In the genomic region with DNA sequence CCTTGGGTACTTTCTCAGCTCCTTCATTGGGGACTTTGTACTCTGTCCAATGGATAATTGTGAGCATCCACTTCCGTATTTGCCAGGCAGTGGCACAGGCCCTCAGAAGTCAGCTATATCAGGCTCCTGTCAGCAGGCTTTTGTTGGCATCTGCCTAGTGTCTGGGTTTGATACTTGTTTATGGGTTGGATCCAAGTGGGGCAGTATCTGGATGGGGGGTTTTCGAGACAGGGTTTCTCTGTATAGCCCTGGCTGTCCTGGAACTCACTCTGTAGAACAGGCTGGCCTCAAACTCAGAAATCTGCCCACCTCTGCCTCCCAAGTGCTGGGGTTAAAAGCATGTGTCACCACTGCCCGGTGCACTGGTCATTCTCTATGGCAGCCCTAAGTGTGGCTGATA, we compare ENCODE assay signal across 4 mouse cellular contexts.
DNase-seq lines count a peak whose midpoint lies in the region; ATAC-seq and TF ChIP-seq lines count a peak whose summit lies in the region.
"Not testable (repeated sequence)": the region's sequence is repeated elsewhere in the genome, so short reads cannot be mapped to it uniquely, and the experiment has no call there.

No protein-coding gene starts in this region.

- not testable (repeated sequence) for H3K4me1 ChIP-seq in heart, postnatal 0 days (ENCODE audit: control insufficient read depth, insufficient read depth); hindbrain, embryonic 11.5 days (replicated peaks; ENCODE audit: control insufficient read depth, insufficient read depth, low read length); kidney, embryonic 15.5 days

- ATAC-seq in heart, postnatal 0 days (ENCODE audit: insufficient read depth, low read depth) = 0 out of 2 replicates have a peak, but pooled peaks have one; percentile 51
- ATAC-seq in hindbrain, embryonic 11.5 days (ENCODE audit: low FRiP score) = 0 out of 2 replicates have a peak, but pooled peaks have one; percentile 10
- ATAC-seq in kidney, embryonic 15.5 days (replicated peaks; ENCODE audit: low FRiP score) = 0 out of 2 replicates have a peak, but pooled peaks have one; percentile 15

- WGBS in heart, postnatal 0 days = 48% methylated on average over 3 of the region's 3 CpGs
- 85% methylated on average over 3 of the region's 3 CpGs for WGBS in hindbrain, embryonic 11.5 days
- 88% methylated on average over 3 of the region's 3 CpGs for WGBS in kidney, embryonic 15.5 days

- not testable (repeated sequence) for H3K27ac ChIP-seq in heart, postnatal 0 days (ENCODE audit: low read depth); hindbrain, embryonic 11.5 days (ENCODE audit: low read depth, low read length); kidney, embryonic 15.5 days

- not testable (repeated sequence) for H3K4me2 ChIP-seq in heart, postnatal 0 days (ENCODE audit: low read depth, low read length); hindbrain, embryonic 11.5 days (replicated peaks; ENCODE audit: low read depth, low read length); kidney, embryonic 15.5 days

- H3K27me3 ChIP-seq in heart, postnatal 0 days (ENCODE audit: control insufficient read depth, insufficient read depth, low read length); hindbrain, embryonic 11.5 days (ENCODE audit: control insufficient read depth, insufficient read depth, low read length); kidney, embryonic 15.5 days: not testable (repeated sequence)

- not testable (repeated sequence) for H3K4me3 ChIP-seq in heart, postnatal 0 days (ENCODE audit: low read depth, low read length); hindbrain, embryonic 11.5 days (ENCODE audit: low read depth, low read length); kidney, embryonic 15.5 days (replicated peaks)

- not testable (repeated sequence) for TF ChIP-seq CTCF in heart, postnatal 0 days (IDR thresholded peaks at IDR 0.05; ENCODE audit: low read depth)

- H3K9ac ChIP-seq in heart, postnatal 0 days (replicated peaks; ENCODE audit: low read depth, low read length); hindbrain, embryonic 11.5 days (ENCODE audit: low read depth, low read length); kidney, embryonic 15.5 days: not testable (repeated sequence)

- DNase-seq in heart, adult 11 months = peak; percentile 69
- not testable (repeated sequence) for DNase-seq in heart, postnatal 0 days (ENCODE audit: low spot score); hindbrain, embryonic 11.5 days (ENCODE audit: low spot score)

- not testable (repeated sequence) for H3K9me3 ChIP-seq in heart, postnatal 0 days (replicated peaks; ENCODE audit: control insufficient read depth, low read length); hindbrain, embryonic 11.5 days (ENCODE audit: control insufficient read depth, low read length); kidney, embryonic 15.5 days (replicated peaks)

- TF ChIP-seq EP300 in heart, postnatal 0 days (IDR thresholded peaks at IDR 0.05; ENCODE audit: low read depth) = not testable (repeated sequence)

- H3K36me3 ChIP-seq in heart, postnatal 0 days (replicated peaks; ENCODE audit: control insufficient read depth, insufficient read depth, low read length); hindbrain, embryonic 11.5 days (ENCODE audit: control insufficient read depth, insufficient read depth, low read length); kidney, embryonic 15.5 days: not testable (repeated sequence)
